Mouse (Mus musculus): ENCODE data around the gene Hat1.

GRCm38 (mm10) chr2:71471094-71471493 lies 82.3 kb downstream of the Hat1 start:
- TF ChIP-seq CTCF (IDR thresholded peaks at IDR 0.05; ENCODE audit: borderline replicate concordance, control insufficient read depth, extremely low read depth, insufficient read depth, low read length, poor library complexity) (no peak), POLR2A (IDR thresholded peaks at IDR 0.05; ENCODE audit: control insufficient read depth, extremely low read depth, insufficient read depth, low read length, poor library complexity) (no peak)
